Mouse (Mus musculus): ENCODE results near the gene Stk36. TPM values are rescaled to one million over a fixed set of nuclear protein-coding genes. Genes with fewer than 3 reads are reported as not detected.

The Stk36 gene
- 4.7 and 4.8 TPM in 2 replicates for polyA plus RNA-seq (2015; fragmentation: Nextera tagmentation; extraction: Ambion mirVana)

DNA sequence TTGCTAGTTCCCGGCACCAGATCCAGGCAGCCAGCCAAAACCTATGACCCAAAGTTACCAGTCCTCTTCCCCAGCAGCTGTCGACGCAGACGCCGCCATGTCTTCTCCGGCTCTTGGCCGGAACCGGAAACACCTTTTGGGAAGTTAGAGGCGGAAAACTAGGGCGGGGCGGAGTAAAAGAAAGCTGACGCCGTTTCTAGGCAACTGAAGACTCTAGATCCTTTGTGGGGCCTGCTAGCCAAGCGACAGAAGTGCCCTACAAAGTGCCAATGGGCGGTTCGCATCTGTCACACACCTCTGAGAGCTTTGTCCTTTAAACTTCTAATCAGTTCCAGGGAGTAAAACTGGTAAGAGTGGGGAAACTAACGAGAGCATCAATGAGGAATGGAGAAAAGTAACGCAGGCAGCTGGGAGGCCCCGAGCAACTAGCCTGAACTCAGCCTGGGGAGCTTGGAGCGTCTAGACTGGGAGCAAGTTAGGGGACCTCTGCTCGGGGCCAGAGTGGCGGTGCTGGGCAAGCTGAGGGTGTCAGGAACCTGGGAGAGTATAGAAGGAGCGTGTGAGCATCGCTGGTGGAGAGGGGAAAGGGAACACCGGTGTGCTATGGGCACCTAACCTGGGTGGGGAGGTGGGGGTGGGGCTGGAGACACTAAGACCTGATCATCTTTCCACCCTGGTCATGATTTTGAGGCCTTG is at the start of gene Stk36, which contains the start of gene Rnf25:
Gene Stk36, plus strand, starts transcription at position 179 of the 696 bp plus-strand sequence.
Gene Rnf25, minus strand, starts transcription at position 131 of the 696 bp plus-strand sequence.

DNA sequence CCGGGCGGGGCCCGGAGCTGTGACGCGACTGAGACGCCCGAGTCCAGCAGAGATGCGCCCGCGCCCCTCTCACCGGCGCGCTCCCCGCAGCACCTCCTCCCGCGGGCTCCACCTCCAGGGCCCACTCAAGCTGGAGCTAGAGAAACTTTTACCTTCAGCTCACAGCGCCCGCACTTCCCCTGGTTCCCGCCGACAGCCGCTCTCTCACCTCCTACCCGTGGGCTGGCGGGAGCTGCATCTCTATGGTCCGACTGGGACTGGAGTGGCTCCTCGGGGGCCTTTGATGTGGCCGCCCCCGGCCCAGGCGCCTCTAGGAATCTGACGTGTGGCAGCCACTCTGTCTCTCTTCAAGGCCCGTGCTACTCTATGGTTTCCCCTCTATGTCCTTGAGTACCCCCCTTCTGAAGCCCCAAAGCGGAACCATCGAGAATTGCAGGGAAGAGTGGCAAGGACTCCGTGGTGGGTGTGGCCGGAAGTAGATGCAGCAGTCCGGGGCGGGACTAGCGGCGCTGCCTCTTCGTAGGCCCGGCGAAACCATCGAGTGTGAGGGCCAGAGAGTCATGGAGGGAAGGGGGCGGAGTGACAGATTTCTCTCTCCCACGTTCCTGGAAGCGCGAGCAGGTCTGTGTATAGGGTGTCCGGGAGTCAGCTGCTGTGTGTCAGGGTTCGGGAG is 13.3 kb upstream of the Stk36 start, which contains the start of the genes Zfp142 and Bcs1l:
Gene Zfp142, minus strand, starts transcription at position 474 of the 673 bp plus-strand sequence.
Gene Bcs1l, plus strand, starts transcription at position 517 of the 673 bp plus-strand sequence.

DNA sequence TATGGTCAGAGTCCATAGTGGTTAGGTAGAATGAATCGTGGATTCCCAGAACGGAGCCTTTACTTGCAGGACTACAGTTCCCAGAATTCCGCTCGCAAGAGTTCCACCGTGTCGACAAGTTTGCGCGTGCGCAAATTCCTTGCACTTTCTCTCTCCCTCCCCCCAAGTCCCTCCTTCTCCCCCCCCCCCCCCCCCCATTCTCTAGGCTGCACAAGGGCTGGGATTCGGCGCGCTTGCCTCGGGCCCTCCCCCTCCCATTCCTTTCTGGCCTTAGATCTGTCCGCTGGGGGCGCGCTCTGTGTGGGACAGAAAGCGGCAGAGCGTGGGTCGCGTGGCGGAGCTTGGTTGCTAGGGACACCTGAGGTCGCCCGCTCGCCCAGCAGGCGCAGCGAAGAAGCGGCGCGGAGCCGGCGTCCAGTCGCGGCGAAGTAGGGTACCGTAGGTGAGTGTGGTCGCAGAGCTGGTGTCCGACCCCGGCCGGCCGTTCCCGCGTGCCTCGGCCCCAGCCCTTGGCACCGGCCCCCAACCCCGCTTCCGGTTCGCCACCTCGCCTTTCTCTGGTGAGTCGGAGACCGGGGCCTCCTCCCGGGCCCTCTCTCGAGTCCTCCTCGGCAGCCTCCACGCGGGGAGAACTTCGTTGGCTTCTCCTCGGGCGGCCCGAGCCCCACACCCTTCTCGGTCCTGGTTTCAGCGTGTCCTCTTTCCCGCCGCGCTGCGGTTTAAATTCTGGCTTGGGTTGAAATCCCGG is 60.4 kb downstream of the Stk36 start, which contains the start of gene Ttll4:
Gene Ttll4, plus strand, starts transcription at position 298 of the 748 bp plus-strand sequence.

Small RNAs within 50 kb of the gene (microRNA-seq; reads per million reads assigned to microRNA genes)
- not detected for gene Gm25035 (ENCODE audit: borderline replicate concordance, insufficient number of aligned reads)

Other genes with a start within 250 kb of the Stk36 start
- gene Catip, start 239.3 kb upstream of the Stk36 start, polyA plus RNA-seq (2015; fragmentation: Nextera tagmentation; extraction: Ambion mirVana): 0.16 and 0.52 TPM in 2 replicates
- 9.2 and 14.0 TPM in 2 replicates for gene Slc11a1, start 226.2 kb upstream of the Stk36 start, polyA plus RNA-seq (2015; fragmentation: Nextera tagmentation; extraction: Ambion mirVana)
- gene Ctdsp1, start 209.9 kb upstream of the Stk36 start, polyA plus RNA-seq (2015; fragmentation: Nextera tagmentation; extraction: Ambion mirVana): 46.5 and 55.3 TPM in 2 replicates
- 0.35 and 0.50 TPM in 2 replicates for gene Vil1, start 192.1 kb upstream of the Stk36 start, polyA plus RNA-seq (2015; fragmentation: Nextera tagmentation; extraction: Ambion mirVana)
- gene Cnot9, start 95.4 kb upstream of the Stk36 start, polyA plus RNA-seq (2015; fragmentation: Nextera tagmentation; extraction: Ambion mirVana): 21.9 and 26.8 TPM in 2 replicates
- 0.54 and 0.57 TPM in 2 replicates for gene Plcd4, start 58.6 kb upstream of the Stk36 start, polyA plus RNA-seq (2015; fragmentation: Nextera tagmentation; extraction: Ambion mirVana)
- 8.0 and 10.9 TPM in 2 replicates for gene Usp37, start 57.2 kb upstream of the Stk36 start, polyA plus RNA-seq (2015; fragmentation: Nextera tagmentation; extraction: Ambion mirVana)
- 2.9 TPM in 2 replicates for gene Zfp142, start 13.2 kb upstream of the Stk36 start, polyA plus RNA-seq (2015; fragmentation: Nextera tagmentation; extraction: Ambion mirVana)
- gene Bcs1l, start 13.2 kb upstream of the Stk36 start, polyA plus RNA-seq (2015; fragmentation: Nextera tagmentation; extraction: Ambion mirVana): 8.4 and 16.0 TPM in 2 replicates
- gene Rnf25, start within 50 bp of the Stk36 start, polyA plus RNA-seq (2015; fragmentation: Nextera tagmentation; extraction: Ambion mirVana): 25.3 and 33.0 TPM in 2 replicates
- gene Ttll4, start 60.3 kb downstream of the Stk36 start, polyA plus RNA-seq (2015; fragmentation: Nextera tagmentation; extraction: Ambion mirVana): 1.6 and 2.7 TPM in 2 replicates
- gene Cyp27a1, start 112.1 kb downstream of the Stk36 start, polyA plus RNA-seq (2015; fragmentation: Nextera tagmentation; extraction: Ambion mirVana): 8.7 and 14.4 TPM in 2 replicates
- gene Prkag3, start 147.8 kb downstream of the Stk36 start, polyA plus RNA-seq (2015; fragmentation: Nextera tagmentation; extraction: Ambion mirVana): 0.22 and 0.26 TPM in 2 replicates
- 5.7 and 9.5 TPM in 2 replicates for gene Wnt6, start 170.4 kb downstream of the Stk36 start, polyA plus RNA-seq (2015; fragmentation: Nextera tagmentation; extraction: Ambion mirVana)
- gene Wnt10a, start 190.1 kb downstream of the Stk36 start, polyA plus RNA-seq (2015; fragmentation: Nextera tagmentation; extraction: Ambion mirVana): 0.44 and 0.61 TPM in 2 replicates

All from adrenal gland, postnatal 0 days (tissue).